Comparison of ENCODE assay signal across 8 mouse cellular contexts in the genomic region with DNA sequence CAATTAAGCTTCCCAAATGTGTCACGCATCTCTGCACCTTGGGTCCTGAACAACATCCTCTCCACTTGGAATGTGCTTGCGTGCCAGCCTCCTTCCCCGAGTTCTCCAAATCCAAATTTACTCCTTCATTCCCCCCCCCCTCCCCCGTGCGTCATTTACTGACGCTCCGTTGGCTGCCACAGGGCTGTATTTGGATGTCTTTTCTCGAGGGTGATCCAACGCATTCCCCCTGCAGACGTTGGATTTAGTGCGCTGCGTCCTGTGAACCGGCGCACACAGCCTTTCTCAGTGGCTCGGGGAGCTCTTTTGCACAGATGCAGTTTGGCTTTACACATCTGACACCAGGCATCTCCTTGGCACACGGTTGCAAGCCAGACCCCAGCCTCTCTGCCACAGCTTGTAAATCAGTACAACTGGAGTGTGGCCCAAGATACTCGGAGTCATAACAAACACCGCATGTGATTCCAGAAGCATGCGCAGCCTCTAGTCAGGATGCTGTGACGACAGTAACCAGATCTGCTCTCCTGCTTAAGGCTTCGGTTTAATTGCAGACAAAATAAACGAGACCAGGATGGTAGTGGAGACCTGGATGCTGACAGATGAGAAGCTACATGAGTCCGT. TPM values are rescaled to one million over a fixed set of nuclear protein-coding genes. Genes with fewer than 3 reads are reported as not detected.
DNase-seq lines count a peak whose midpoint lies in the region; ATAC-seq lines count a peak whose summit lies in the region.

No protein-coding gene starts in this region.

- H3K27ac ChIP-seq in hindbrain, embryonic 11.5 days (ENCODE audit: low read depth, low read length), result 0 out of 2 replicates have a peak overlapping the region, but pooled peaks have one; percentile 39
- peak overlapping the region; percentile 93 for H3K27ac ChIP-seq in limb, embryonic 11.5 days (replicated peaks; ENCODE audit: low read depth, low read length)

- H3K9me3 ChIP-seq in hindbrain, embryonic 11.5 days (ENCODE audit: control insufficient read depth, low read length), result no peaks in the 10 kb centered on the region
- no peaks in the 10 kb centered on the region for H3K9me3 ChIP-seq in limb, embryonic 11.5 days (ENCODE audit: control insufficient read depth, low read length)

- 22% methylated on average over 23 of the region's 23 CpGs for whole genome bisulfite sequencing in hindbrain, embryonic 11.5 days
- 16% methylated on average over 23 of the region's 23 CpGs for WGBS in limb, embryonic 11.5 days

- DNase-seq in adrenal gland, postnatal 14 days, result peak; percentile 31
- no peak for DNase-seq in adrenal gland, adult 2 months
- DNase-seq in cerebellum, adult 9-11 months, result peak; percentile 25
- DNase-seq in frontal cortex, postnatal 14 days (ENCODE audit: low spot score in 2 of 2), result peak; percentile 27 to 33
- peak; percentile 46 for DNase-seq in hindbrain, embryonic 11.5 days (ENCODE audit: low spot score)
- DNase-seq in limb, embryonic 11.5 days (ENCODE audit: low spot score), result peak; percentile 75
- DNase-seq in retina, postnatal 1 day, result peak; percentile 63

- no peak overlapping the region for H3K4me3 ChIP-seq in hindbrain, embryonic 11.5 days (ENCODE audit: low read depth, low read length)
- H3K4me3 ChIP-seq in limb, embryonic 11.5 days (ENCODE audit: low read depth, low read length), result peak overlapping the region; percentile 11

- no peaks in the 10 kb centered on the region for H3K36me3 ChIP-seq in hindbrain, embryonic 11.5 days (ENCODE audit: control insufficient read depth, insufficient read depth, low read length)
- H3K36me3 ChIP-seq in limb, embryonic 11.5 days (ENCODE audit: control insufficient read depth, insufficient read depth, low read length), result no peaks in the 10 kb centered on the region

- no peak overlapping the region for H3K9ac ChIP-seq in hindbrain, embryonic 11.5 days (ENCODE audit: low read depth, low read length)
- peak overlapping the region; percentile 32 for H3K9ac ChIP-seq in limb, embryonic 11.5 days (ENCODE audit: low read length)

- H3K4me1 ChIP-seq in hindbrain, embryonic 11.5 days (replicated peaks; ENCODE audit: control insufficient read depth, insufficient read depth, low read length), result 0 out of 2 replicates have a peak, but pooled peaks cover 3% of the 10 kb centered on the region
- peaks cover 8% of the 10 kb centered on the region; the same call in 1 of the 2 replicates for H3K4me1 ChIP-seq in limb, embryonic 11.5 days (ENCODE audit: control insufficient read depth, insufficient read depth, low read length)

- no peaks in the 10 kb centered on the region for H3K27me3 ChIP-seq in hindbrain, embryonic 11.5 days (ENCODE audit: control insufficient read depth, insufficient read depth, low read length)
- H3K27me3 ChIP-seq in limb, embryonic 11.5 days (ENCODE audit: control insufficient read depth, insufficient read depth, low read length), result no peaks in the 10 kb centered on the region

- peak; percentile 50; the same call in 1 of the 2 replicates for ATAC-seq in hindbrain, embryonic 11.5 days (ENCODE audit: low FRiP score)
- peak; percentile 79 for ATAC-seq in limb, embryonic 11.5 days (ENCODE audit: insufficient number of reproducible peaks, low FRiP score, low TSS enrichment, low read depth)
- ATAC-seq in activated CD4-positive, CD25-positive, alpha-beta regulatory T cell, adult 4 months, result no peak

- peak overlapping the region; percentile 31 for H3K4me2 ChIP-seq in hindbrain, embryonic 11.5 days (replicated peaks; ENCODE audit: low read depth, low read length)
- H3K4me2 ChIP-seq in limb, embryonic 11.5 days (ENCODE audit: low read depth, severe bottlenecking), result peak overlapping the region; percentile 44

RNA-seq across cellular contexts. Expression of a gene that starts 43.4 kb away (rescaled TPM):
- total RNA-seq in adrenal gland, postnatal 14 days (2021), result 0.15 and 0.23 TPM in 2 replicates
- total RNA-seq in adrenal gland, adult 2 months (2021), result not detected
- polyA plus RNA-seq in adrenal gland, adult 2 months (2012; rRNA removed), result not detected in 2 replicates
- 0.15 and 0.17 TPM in 2 replicates for polyA plus RNA-seq in hindbrain, embryonic 11.5 days (2014; fragmentation: Nextera tagmentation; extraction: Ambion mirVana)
- polyA plus RNA-seq in limb, embryonic 11.5 days (2014; fragmentation: Nextera tagmentation; extraction: Ambion mirVana), result 0.57 and 0.79 TPM in 2 replicates
- under 1 TPM; 0.48 to 0.81 TPM for polyA plus RNA-seq in activated CD4-positive, CD25-positive, alpha-beta regulatory T cell, adult 4 months (2017; shearing (Covaris generic))
